8 mouse cellular contexts compared by ENCODE assay signal in the genomic region with DNA sequence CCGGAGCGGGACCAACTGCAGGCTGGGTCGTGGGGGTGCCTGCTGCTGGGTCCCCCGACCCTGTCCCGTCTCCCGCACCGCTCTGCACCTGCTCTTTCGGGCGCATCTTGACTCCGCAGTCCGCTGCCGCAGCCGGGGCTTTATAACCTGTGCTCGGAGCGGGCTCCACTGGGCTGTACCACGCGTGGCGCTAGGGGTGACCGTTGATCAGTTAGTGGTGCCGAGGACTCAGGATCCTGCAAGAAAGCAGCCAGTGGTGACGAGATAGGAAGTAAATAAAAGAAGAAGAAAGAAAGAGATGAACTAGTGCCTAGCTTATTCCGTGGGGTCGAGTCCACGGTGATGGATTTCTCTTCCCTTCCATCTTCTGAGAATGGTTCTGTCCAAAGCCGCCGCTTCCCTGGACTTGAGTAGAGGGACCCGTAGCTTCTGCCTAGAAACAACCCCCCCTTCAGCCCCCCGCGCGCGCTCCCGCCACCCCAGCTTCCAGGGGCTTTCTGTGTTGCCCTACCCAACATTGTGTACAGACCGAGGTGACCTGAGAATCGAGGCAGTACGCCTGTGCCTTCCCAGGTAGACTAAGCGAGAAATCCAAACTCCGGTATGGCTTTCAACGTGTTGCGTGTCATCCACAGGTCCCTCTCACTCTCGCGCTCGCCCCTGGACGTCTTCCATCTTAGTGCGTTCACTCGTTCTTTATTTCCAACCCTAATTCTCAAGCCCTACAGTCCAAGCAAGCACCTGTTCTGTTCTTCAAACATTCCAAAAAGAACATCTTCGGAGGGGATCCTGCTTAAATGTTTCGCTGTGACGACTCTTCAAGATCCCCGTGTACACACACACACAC. TPM values are rescaled to one million over a fixed set of nuclear protein-coding genes. Genes with fewer than 3 reads are reported as not detected.
A peak's percentile ranks its signal among the peaks of the same experiment; 100 is the strongest.
DNase-seq lines count a peak whose midpoint lies in the region; ATAC-seq and TF ChIP-seq lines count a peak whose summit lies in the region.

A gene (minus strand): TSS at position 157 of the 847 bp plus-strand sequence.

- CTCF ChIA-PET in Patski (lab: Charles Lee), result interaction anchor here (1.6 kb wide), 1 partner anchor 41 kb away, joined by 3 read pairs; a partner anchor contains a TSS

- no peak for TF ChIP-seq CTCF in Patski (IDR thresholded peaks at IDR 0.05)

- H3K4me1 ChIP-seq in hindbrain, embryonic 15.5 days (replicated peaks), result peaks cover 31% of the 10 kb centered on the region

- peaks cover 10% of the 10 kb centered on the region; the same call in 1 of the 2 replicates for H3K36me3 ChIP-seq in hindbrain, embryonic 15.5 days

- peak; percentile 63 for ATAC-seq in Patski
- ATAC-seq in hindbrain, embryonic 15.5 days (ENCODE audit: low FRiP score, low read depth), result peak; percentile 73

- H3K9me3 ChIP-seq in hindbrain, embryonic 15.5 days, result no peaks in the 10 kb centered on the region

- peak within 1 kb of the TSS; percentile 93 for H3K4me3 ChIP-seq in hindbrain, embryonic 15.5 days

- in situ Hi-C loops in Patski (cut with MboI; ENCODE audit: low pct_unique_long_range_greater_than_20kb), result loop anchor here (5.0 kb wide), 1 partner anchor 111 kb away; no protein-coding TSS in a partner anchor

- H3K27me3 ChIP-seq in Patski, result peaks cover 5% of the 10 kb centered on the region
- peaks cover 8% of the 10 kb centered on the region for H3K27me3 ChIP-seq in hindbrain, embryonic 15.5 days

- H3K4me2 ChIP-seq in hindbrain, embryonic 15.5 days, result peak within 1 kb of the TSS; percentile 95

- peak within 1 kb of the TSS; percentile 82 for H3K27ac ChIP-seq in hindbrain, embryonic 15.5 days (replicated peaks)

- DNase-seq in Patski (ENCODE audit: low read depth, low spot score), result peak; percentile 58
- peak; percentile 83 for DNase-seq in cerebellum, adult 9-11 months
- peak; percentile 57 to 71 for DNase-seq in frontal cortex, postnatal 10 days (ENCODE audit: low spot score in 2 of 2)
- DNase-seq in left cerebral cortex, adult 11 months (ENCODE audit: low spot score), result peak; percentile 62
- peak; percentile 58 for DNase-seq in lung, postnatal 25 days (ENCODE audit: low spot score)
- DNase-seq in ovary, postnatal 36 days (ENCODE audit: low spot score), result peak; percentile 78
- peak; percentile 61 for DNase-seq in thymus, postnatal 25 days

- WGBS in hindbrain, embryonic 15.5 days, result under 1% methylated on average over 49 of the region's 49 CpGs

- POLR2A ChIA-PET in Patski (lab: Charles Lee), result interaction anchor here (0.7 to 0.9 kb wide), 2 partner anchors 17 to 39 kb away, joined by 3 read pairs; no protein-coding TSS in a partner anchor

- H3K9ac ChIP-seq in hindbrain, embryonic 15.5 days, result peak within 1 kb of the TSS; percentile 73

RNA-seq across cellular contexts. Expression of the gene that starts here (rescaled TPM):
- 23.9 TPM for polyA plus RNA-seq in Patski (2021)
- polyA plus RNA-seq in hindbrain, embryonic 15.5 days (2015; fragmentation: Nextera tagmentation; extraction: Ambion mirVana), result 253 and 256 TPM in 2 replicates

Comparison
In these comparisons a context has a peak if more than half of its experiments do, and no peak if none do; other contexts are left out.
1. Peak in every context shown above with its lines: DNase-seq, ATAC-seq, H3K4me3 ChIP-seq and H3K27ac ChIP-seq.
2. RNA of the gene that starts here (polyA plus RNA-seq): 253 to 256 TPM in hindbrain, embryonic 15.5 days; 23.9 TPM in Patski (single experiment); every median in the first group is over 10 times any median in the second.